Mouse (Mus musculus): Measurements from ENCODE around the gene Traf6. TPM values are rescaled to one million over a fixed set of nuclear protein-coding genes. Genes with fewer than 3 reads are reported as not detected.
"Not testable (repeated sequence)": the region's sequence is repeated elsewhere in the genome, so short reads cannot be mapped to it uniquely, and the experiment has no call there.

Gene Traf6
- polyA plus RNA-seq, 1 experiment from 2014 or later = 13.3 TPM

- 85% methylated on average over 10 of the region's 10 CpGs for WGBS
- peaks cover 23% of the 10 kb centered on the region; the same call in 1 of the 2 replicates for H3K36me3 ChIP-seq (ENCODE audit: control insufficient read depth, insufficient read depth, low read length)
- no peak overlapping the region for H3K9ac ChIP-seq (ENCODE audit: low read depth, low read length)
- H3K9me3 ChIP-seq (ENCODE audit: control insufficient read depth, low read length) = no peaks in the 10 kb centered on the region
- ATAC-seq (ENCODE audit: low read depth) (no peak), DNase-seq (ENCODE audit: low spot score) (no peak)
- H3K4me2 ChIP-seq (ENCODE audit: low read depth, low read length) = no peak overlapping the region
- no peak overlapping the region for H3K4me3 ChIP-seq (ENCODE audit: low read depth, low read length)
- no peak overlapping the region for H3K27ac ChIP-seq (replicated peaks; ENCODE audit: low read depth, low read length)
- H3K4me1 ChIP-seq (ENCODE audit: control insufficient read depth, insufficient read depth, low read length) = no peaks in the 10 kb centered on the region
- no peaks in the 10 kb centered on the region for H3K27me3 ChIP-seq (replicated peaks; ENCODE audit: control insufficient read depth, insufficient read depth, low read length)
Measured at GRCm38 (mm10) chr2:101732777-101733210, 54.6 kb downstream of the Traf6 start.

- Histone ChIP-seq H3K9ac (ENCODE audit: low read depth, low read length) (no peak overlapping the region), H3K4me2 (ENCODE audit: low read depth, low read length) (no peak overlapping the region), H3K36me3 (ENCODE audit: control insufficient read depth, insufficient read depth, low read length) (peaks cover 20% of the 10 kb centered on the region; the same call in 1 of the 2 replicates), H3K4me1 (ENCODE audit: control insufficient read depth, insufficient read depth, low read length) (no peaks in the 10 kb centered on the region), H3K4me3 (ENCODE audit: low read depth, low read length) (no peak overlapping the region), H3K27ac (replicated peaks; ENCODE audit: low read depth, low read length) (no peak overlapping the region), H3K9me3 (ENCODE audit: control insufficient read depth, low read length) (no peaks in the 10 kb centered on the region), H3K27me3 (replicated peaks; ENCODE audit: control insufficient read depth, insufficient read depth, low read length) (no peaks in the 10 kb centered on the region)
- ATAC-seq (ENCODE audit: low read depth) (no peak), DNase-seq (ENCODE audit: low spot score) (no peak)
- 79% methylated on average over 3 of the region's 3 CpGs for WGBS
Measured at GRCm38 (mm10) chr2:101733564-101733963, 55.3 kb downstream of the Traf6 start.

GRCm38 (mm10) chr2:101739914-101740313 lies 61.7 kb downstream of the Traf6 start:
- Histone ChIP-seq H3K9ac (ENCODE audit: low read depth, low read length) (no peak overlapping the region), H3K36me3 (ENCODE audit: control insufficient read depth, insufficient read depth, low read length) (no peaks in the 10 kb centered on the region; the same call in 1 of the 2 replicates), H3K4me1 (ENCODE audit: control insufficient read depth, insufficient read depth, low read length) (no peaks in the 10 kb centered on the region), H3K9me3 (ENCODE audit: control insufficient read depth, low read length) (no peaks in the 10 kb centered on the region), H3K4me3 (ENCODE audit: low read depth, low read length) (no peak overlapping the region), H3K27ac (replicated peaks; ENCODE audit: low read depth, low read length) (no peak overlapping the region), H3K4me2 (ENCODE audit: low read depth, low read length) (no peak overlapping the region), H3K27me3 (replicated peaks; ENCODE audit: control insufficient read depth, insufficient read depth, low read length) (no peaks in the 10 kb centered on the region)
- peak; percentile 62; the same call in 1 of the 2 replicates for ATAC-seq (ENCODE audit: low read depth)
- peak; percentile 51 for DNase-seq (ENCODE audit: low spot score)
- WGBS = 45% methylated on average over 5 of the region's 5 CpGs

- Histone ChIP-seq H3K9me3 (ENCODE audit: control insufficient read depth, low read length) (no peaks in the 10 kb centered on the region), H3K27me3 (replicated peaks; ENCODE audit: control insufficient read depth, insufficient read depth, low read length) (no peaks in the 10 kb centered on the region), H3K9ac (ENCODE audit: low read depth, low read length) (no peak overlapping the region), H3K36me3 (ENCODE audit: control insufficient read depth, insufficient read depth, low read length) (no peaks in the 10 kb centered on the region), H3K4me3 (ENCODE audit: low read depth, low read length) (no peak overlapping the region), H3K4me2 (ENCODE audit: low read depth, low read length) (no peak overlapping the region), H3K4me1 (ENCODE audit: control insufficient read depth, insufficient read depth, low read length) (no peaks in the 10 kb centered on the region), H3K27ac (replicated peaks; ENCODE audit: low read depth, low read length) (no peak overlapping the region)
- ATAC-seq (ENCODE audit: low read depth) (no peak), DNase-seq (ENCODE audit: low spot score) (no peak)
- WGBS = 67% methylated on average over 8 of the region's 8 CpGs
Measured at GRCm38 (mm10) chr2:101741653-101742052, 63.4 kb downstream of the Traf6 start.

- Histone ChIP-seq H3K27me3 (replicated peaks; ENCODE audit: control insufficient read depth, insufficient read depth, low read length) (no peaks in the 10 kb centered on the region), H3K4me2 (ENCODE audit: low read depth, low read length) (no peak overlapping the region), H3K4me3 (ENCODE audit: low read depth, low read length) (no peak overlapping the region), H3K27ac (replicated peaks; ENCODE audit: low read depth, low read length) (no peak overlapping the region), H3K9ac (ENCODE audit: low read depth, low read length) (no peak overlapping the region), H3K4me1 (ENCODE audit: control insufficient read depth, insufficient read depth, low read length) (no peaks in the 10 kb centered on the region), H3K36me3 (ENCODE audit: control insufficient read depth, insufficient read depth, low read length) (no peaks in the 10 kb centered on the region), H3K9me3 (ENCODE audit: control insufficient read depth, low read length) (no peaks in the 10 kb centered on the region)
- ATAC-seq (ENCODE audit: low read depth) (no peak), DNase-seq (ENCODE audit: low spot score) (no peak)
- 84% methylated on average over 7 of the region's 7 CpGs for WGBS
Measured at GRCm38 (mm10) chr2:101742072-101742860, 64.0 kb downstream of the Traf6 start.

- not testable (repeated sequence) for H3K36me3 ChIP-seq (ENCODE audit: control insufficient read depth, insufficient read depth, low read length); H3K27ac ChIP-seq (replicated peaks; ENCODE audit: low read depth, low read length); H3K4me3 ChIP-seq (ENCODE audit: low read depth, low read length); H3K4me1 ChIP-seq (ENCODE audit: control insufficient read depth, insufficient read depth, low read length); H3K4me2 ChIP-seq (ENCODE audit: low read depth, low read length); H3K9ac ChIP-seq (ENCODE audit: low read depth, low read length); H3K9me3 ChIP-seq (ENCODE audit: control insufficient read depth, low read length); ATAC-seq (ENCODE audit: low read depth); H3K27me3 ChIP-seq (replicated peaks; ENCODE audit: control insufficient read depth, insufficient read depth, low read length); DNase-seq (ENCODE audit: low spot score)
- WGBS = 69% methylated on average over 2 of the region's 2 CpGs
Measured at GRCm38 (mm10) chr2:101745656-101746055, 67.4 kb downstream of the Traf6 start.

GRCm38 (mm10) chr2:101746537-101746936 lies 68.3 kb downstream of the Traf6 start:
- no peaks in the 10 kb centered on the region for H3K27me3 ChIP-seq (replicated peaks; ENCODE audit: control insufficient read depth, insufficient read depth, low read length)
- no peak overlapping the region for H3K27ac ChIP-seq (replicated peaks; ENCODE audit: low read depth, low read length)
- no peaks in the 10 kb centered on the region for H3K9me3 ChIP-seq (ENCODE audit: control insufficient read depth, low read length)
- H3K4me3 ChIP-seq (ENCODE audit: low read depth, low read length) = no peak overlapping the region
- H3K4me2 ChIP-seq (ENCODE audit: low read depth, low read length) = no peak overlapping the region
- no peak for ATAC-seq (ENCODE audit: low read depth)
- no peak for DNase-seq (ENCODE audit: low spot score)
- no peak overlapping the region for H3K9ac ChIP-seq (ENCODE audit: low read depth, low read length)
- 86% methylated on average over 7 of the region's 7 CpGs for WGBS
- H3K36me3 ChIP-seq (ENCODE audit: control insufficient read depth, insufficient read depth, low read length) = no peaks in the 10 kb centered on the region
- H3K4me1 ChIP-seq (ENCODE audit: control insufficient read depth, insufficient read depth, low read length) = peaks cover 13% of the 10 kb centered on the region

Data from embryonic facial prominence, embryonic 14.5 days (tissue).